Mouse (Mus musculus) erythroblast, embryonic 14.5 days (primary cell): ENCODE data around the gene Sema5b. TPM values are rescaled to one million over a fixed set of nuclear protein-coding genes. Genes with fewer than 3 reads are reported as not detected.

Experiments
- H3K27me3 ChIP-seq: 2 replicates; pipeline ENCODE4 v1.6.1; 2012; ENCODE audit warnings: inconsistent platforms; ENCODE audit not compliant: control insufficient read depth
- H3K36me3 ChIP-seq: 2 replicates; pipeline ENCODE4 v1.6.1; 2012; ENCODE audit warnings: mild to moderate bottlenecking, inconsistent platforms; ENCODE audit not compliant: control insufficient read depth
- H3K4me1 ChIP-seq: 2 replicates; pipeline ENCODE4 v1.6.1; 2012; ENCODE audit warnings: inconsistent platforms; ENCODE audit not compliant: control insufficient read depth
- H3K4me3 ChIP-seq: replicated peaks from 2 replicates; pipeline ENCODE3; 2012; ENCODE audit warnings: moderate library complexity, mild to moderate bottlenecking, inconsistent platforms
- H3K9me3 ChIP-seq: 2 replicates; pipeline ENCODE4 v1.6.1; 2012; ENCODE audit warnings: low read length, inconsistent platforms, mixed read lengths; ENCODE audit not compliant: control insufficient read depth
- GATA1 ChIP-seq: IDR thresholded peaks from 2 replicates; pipeline ENCODE4 v1.6.1; 2012; ENCODE audit warnings: low read length, inconsistent platforms, mixed read lengths
- TAL1 ChIP-seq: IDR thresholded peaks from 3 replicates; pipeline ENCODE4 v1.6.1; 2012; ENCODE audit warnings: low read length, inconsistent platforms, mixed read lengths
- polyA plus RNA-seq: library from polyadenylated mRNA; stranded (reverse); fragments of >175 nt; gene quantifications from 2 replicates; pipeline ENCODE4 v1.2.3, GENCODE M21; 2012

Sema5b gene
- polyA plus RNA-seq, 1 experiment, result 0.02 TPM

DNA sequence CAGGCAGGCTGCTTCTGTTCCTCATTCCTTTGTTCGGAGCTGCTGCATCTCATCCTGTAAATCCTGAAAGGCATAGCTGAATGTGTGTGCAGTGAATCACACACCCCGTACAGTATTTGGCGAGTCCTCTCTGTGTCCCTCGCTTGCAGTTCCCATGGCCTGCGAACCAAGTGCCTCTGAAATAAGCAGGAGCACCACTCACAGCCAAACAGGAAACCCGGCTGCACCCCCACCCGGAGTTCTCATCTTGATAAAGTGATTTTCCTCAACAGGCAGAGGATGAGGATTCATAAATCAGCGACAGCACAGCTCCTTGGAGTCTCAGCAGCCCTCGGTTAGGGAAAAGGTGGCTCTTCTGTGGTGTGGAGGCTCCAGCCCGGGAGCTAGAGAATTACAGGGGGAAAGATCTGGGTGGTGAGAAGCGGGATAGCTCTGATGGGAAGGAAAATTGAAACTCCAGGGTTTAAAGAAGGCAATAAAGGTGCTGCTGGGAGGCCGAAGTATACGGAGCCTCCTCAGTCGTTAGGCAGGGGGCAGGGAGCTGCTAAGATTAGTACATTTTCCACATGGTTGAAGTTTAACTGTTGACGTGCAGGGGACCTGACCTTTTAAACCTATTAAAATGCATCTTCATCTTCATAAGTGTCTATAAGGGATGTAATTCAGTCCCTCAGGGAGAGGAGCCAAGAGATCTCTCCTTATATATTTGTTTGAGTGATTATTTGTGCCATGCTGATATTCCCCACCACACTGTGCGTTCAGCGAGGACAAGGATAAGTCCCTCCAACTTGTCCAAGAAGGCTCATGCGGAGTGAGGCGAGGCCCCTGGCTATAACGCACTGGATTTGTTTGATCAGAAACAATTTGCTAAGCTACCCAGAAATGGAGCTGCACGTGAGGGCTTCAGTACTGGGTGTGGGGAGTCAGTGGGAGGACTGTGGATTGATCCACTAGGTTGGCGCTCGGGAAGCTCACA, 22.7 kb upstream of the Sema5b start:
- Histone ChIP-seq H3K4me1 (no peaks in the 10 kb centered on the region), H3K4me3 (no peak overlapping the region), H3K36me3 (no peaks in the 10 kb centered on the region), H3K27me3 (peaks cover 4% of the 10 kb centered on the region), H3K9me3 (no peaks in the 10 kb centered on the region)
- TF ChIP-seq GATA1 (no peak), TAL1 (no peak)

- Histone ChIP-seq H3K4me1 (no peaks in the 10 kb centered on the region), H3K9me3 (no peaks in the 10 kb centered on the region), H3K4me3 (no peak overlapping the region), H3K36me3 (no peaks in the 10 kb centered on the region), H3K27me3 (peaks cover 4% of the 10 kb centered on the region)
- TF ChIP-seq GATA1, result no peak
- no peak; the same call in 2 of the 3 replicates for TF ChIP-seq TAL1
Observed at GRCm38 (mm10) chr16:35519245-35519644, 21.7 kb upstream of the Sema5b start.

DNA sequence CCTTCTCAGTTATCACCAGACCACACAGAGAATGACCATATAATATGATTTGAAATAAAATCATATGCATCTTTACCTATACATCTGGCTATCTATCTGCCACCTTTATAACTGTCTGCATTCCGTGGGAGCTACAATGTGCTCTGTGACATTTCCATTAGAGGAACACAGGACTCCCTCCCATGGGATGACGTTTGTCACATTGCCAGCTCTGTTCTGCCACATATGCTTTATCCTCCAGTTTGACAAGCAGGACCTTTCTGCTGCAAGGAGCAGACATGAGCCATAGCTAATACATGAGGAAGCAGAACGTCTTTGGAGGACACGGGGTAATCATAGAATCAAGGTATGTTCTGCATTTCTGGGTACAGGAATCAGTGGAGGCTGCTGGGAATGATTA, 16.7 kb upstream of the Sema5b start:
- Histone ChIP-seq H3K27me3 (no peaks in the 10 kb centered on the region), H3K4me3 (no peak overlapping the region), H3K4me1 (no peaks in the 10 kb centered on the region), H3K36me3 (no peaks in the 10 kb centered on the region), H3K9me3 (no peaks in the 10 kb centered on the region)
- TF ChIP-seq GATA1 (no peak), TAL1 (no peak)

GRCm38 (mm10) chr16:35534630-35535029, 6.3 kb upstream of the Sema5b start:
- H3K36me3 ChIP-seq, result no peaks in the 10 kb centered on the region
- no peak overlapping the region for H3K4me3 ChIP-seq
- no peaks in the 10 kb centered on the region for H3K9me3 ChIP-seq
- peaks cover 22% of the 10 kb centered on the region for H3K27me3 ChIP-seq
- no peaks in the 10 kb centered on the region for H3K4me1 ChIP-seq
- TF ChIP-seq GATA1 (no peak), TAL1 (no peak)

GRCm38 (mm10) chr16:35537651-35538050, 3.3 kb upstream of the Sema5b start:
- H3K27me3 ChIP-seq, result peaks cover 53% of the 10 kb centered on the region
- no peaks in the 10 kb centered on the region for H3K36me3 ChIP-seq
- H3K4me1 ChIP-seq, result no peaks in the 10 kb centered on the region
- H3K9me3 ChIP-seq, result no peaks in the 10 kb centered on the region
- no peak for TF ChIP-seq GATA1
- no peak for TF ChIP-seq TAL1
- H3K4me3 ChIP-seq, result no peak overlapping the region

DNA sequence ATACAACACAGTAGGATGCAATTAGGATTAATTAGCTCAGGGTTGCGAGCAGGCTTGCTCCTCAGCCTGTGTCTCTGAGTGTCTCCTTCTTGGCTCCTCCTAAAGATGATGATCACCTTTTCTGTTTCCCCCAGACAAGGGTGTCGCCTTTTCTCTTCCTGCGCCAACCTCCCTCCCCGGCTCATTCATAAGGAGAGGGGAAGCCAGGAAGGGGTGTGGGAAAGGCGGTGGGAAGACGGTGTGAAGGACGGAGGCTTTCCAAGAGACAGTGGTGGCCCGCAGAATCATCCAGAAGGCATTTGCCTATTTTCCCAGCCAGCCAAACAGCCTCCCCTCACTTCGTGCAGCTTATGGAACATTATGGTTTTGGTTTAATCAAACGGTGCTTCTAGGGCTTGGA, 1.9 kb upstream of the Sema5b start:
- H3K27me3 ChIP-seq, result peaks cover 67% of the 10 kb centered on the region
- TF ChIP-seq TAL1 (no peak), GATA1 (no peak)
- H3K9me3 ChIP-seq, result no peaks in the 10 kb centered on the region

GRCm38 (mm10) chr16:35540333-35541116, 420 bp upstream of the Sema5b start:
- TF ChIP-seq GATA1 (no peak), TAL1 (no peak)
- no peak overlapping the region for H3K4me3 ChIP-seq
- H3K4me1 ChIP-seq, result no peaks in the 10 kb centered on the region

More for the DNA sequence above, 1.9 kb upstream of the Sema5b start:
- Histone ChIP-seq H3K36me3 (no peaks in the 10 kb centered on the region), H3K4me1 (no peaks in the 10 kb centered on the region), H3K4me3 (no peak overlapping the region)

DNA sequence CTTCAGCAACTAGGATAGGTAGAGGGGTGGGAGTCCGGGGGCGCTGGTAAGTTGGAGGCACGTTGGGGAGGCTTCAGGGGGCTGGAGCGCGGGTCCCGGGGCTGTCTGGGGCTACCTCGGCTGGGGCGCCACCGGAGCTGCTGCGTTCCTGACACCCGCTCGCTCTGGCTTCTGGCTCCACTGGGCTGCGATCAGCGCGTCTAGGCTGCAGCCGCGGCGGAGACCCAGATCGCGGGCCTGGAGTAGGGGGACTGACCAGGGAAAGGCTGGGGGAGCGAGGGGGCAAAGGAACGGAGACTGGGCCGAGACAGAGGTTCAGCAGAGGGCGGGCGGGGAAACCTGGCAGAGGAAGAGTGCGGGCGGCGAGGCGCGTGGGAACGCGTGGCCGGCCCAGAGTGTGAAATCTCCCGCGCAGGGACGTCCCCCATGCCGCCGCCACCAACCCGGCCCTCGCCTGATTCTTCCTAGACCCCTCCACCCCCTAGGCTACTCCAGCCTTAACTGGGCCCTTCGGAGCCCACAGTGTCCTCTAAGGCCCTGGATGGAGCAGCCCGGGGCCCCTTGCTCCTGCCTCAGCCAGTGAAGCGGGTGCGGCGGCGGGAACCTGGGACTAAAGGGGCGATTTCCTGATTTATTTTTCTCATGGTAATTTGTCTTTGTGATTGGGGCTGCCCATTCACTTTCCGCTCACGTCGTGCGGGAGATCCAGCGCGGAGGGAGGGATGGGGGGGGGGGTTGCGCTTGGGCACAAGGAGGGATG, 896 bp downstream of the Sema5b start:
- Histone ChIP-seq H3K4me1 (no peaks in the 10 kb centered on the region), H3K27me3 (peaks cover 75% of the 10 kb centered on the region), H3K4me3 (no peak overlapping the region), H3K36me3 (no peaks in the 10 kb centered on the region), H3K9me3 (no peaks in the 10 kb centered on the region)
- TF ChIP-seq GATA1 (no peak), TAL1 (no peak)

More at GRCm38 (mm10) chr16:35540333-35541116, 420 bp upstream of the Sema5b start:
- H3K27me3 ChIP-seq, result peaks cover 72% of the 10 kb centered on the region
- no peaks in the 10 kb centered on the region for H3K9me3 ChIP-seq
- H3K36me3 ChIP-seq, result no peaks in the 10 kb centered on the region
